Mouse (Mus musculus) brain, embryonic 14.5 days (tissue): Measurements from ENCODE around the gene Pcgf6.
"Not testable (repeated sequence)": the region's sequence is repeated elsewhere in the genome, so short reads cannot be mapped to it uniquely, and the experiment has no call there.

ENCODE experiments used
- CTCF ChIP-seq: fragments of 200-500 bp; IDR thresholded peaks from 2 replicates; pipeline ENCODE4 v1.5.1; 2012; ENCODE audit warnings: inconsistent platforms, mild to moderate bottlenecking, moderate library complexity, borderline replicate concordance; ENCODE audit not compliant: insufficient read depth, insufficient read length; ENCODE audit errors: extremely low read depth
- POLR2A ChIP-seq: fragments of 200-500 bp; IDR thresholded peaks from 2 replicates; pipeline ENCODE4 v1.6.1; 2012; ENCODE audit warnings: mild to moderate bottlenecking, inconsistent platforms, borderline replicate concordance; ENCODE audit not compliant: poor library complexity, insufficient read depth, insufficient read length, severe bottlenecking; ENCODE audit errors: extremely low read depth

- TF ChIP-seq CTCF, POLR2A: not testable (repeated sequence)
Measured at GRCm38 (mm10) chr19:46992329-46992728, 58.4 kb downstream of the Pcgf6 start.
